Mouse (Mus musculus) thymus, adult 2 months (tissue): ENCODE data around the gene Tcirg1.

Experiments
- CTCF ChIP-seq: fragments of 200-500 bp; IDR thresholded peaks from 2 replicates; pipeline ENCODE4 v1.5.1; 2012; ENCODE audit warnings: mild to moderate bottlenecking, control low read depth, low read length, moderate library complexity, borderline replicate concordance; ENCODE audit not compliant: control insufficient read depth, poor library complexity, insufficient read depth; ENCODE audit errors: extremely low read depth
- POLR2A ChIP-seq: fragments of 200-500 bp; IDR thresholded peaks from 2 replicates; pipeline ENCODE4 v1.6.1; 2012; ENCODE audit warnings: mild to moderate bottlenecking, low read length, control low read depth, moderate library complexity; ENCODE audit not compliant: control insufficient read depth, poor library complexity, insufficient read depth; ENCODE audit errors: extremely low read depth

DNA sequence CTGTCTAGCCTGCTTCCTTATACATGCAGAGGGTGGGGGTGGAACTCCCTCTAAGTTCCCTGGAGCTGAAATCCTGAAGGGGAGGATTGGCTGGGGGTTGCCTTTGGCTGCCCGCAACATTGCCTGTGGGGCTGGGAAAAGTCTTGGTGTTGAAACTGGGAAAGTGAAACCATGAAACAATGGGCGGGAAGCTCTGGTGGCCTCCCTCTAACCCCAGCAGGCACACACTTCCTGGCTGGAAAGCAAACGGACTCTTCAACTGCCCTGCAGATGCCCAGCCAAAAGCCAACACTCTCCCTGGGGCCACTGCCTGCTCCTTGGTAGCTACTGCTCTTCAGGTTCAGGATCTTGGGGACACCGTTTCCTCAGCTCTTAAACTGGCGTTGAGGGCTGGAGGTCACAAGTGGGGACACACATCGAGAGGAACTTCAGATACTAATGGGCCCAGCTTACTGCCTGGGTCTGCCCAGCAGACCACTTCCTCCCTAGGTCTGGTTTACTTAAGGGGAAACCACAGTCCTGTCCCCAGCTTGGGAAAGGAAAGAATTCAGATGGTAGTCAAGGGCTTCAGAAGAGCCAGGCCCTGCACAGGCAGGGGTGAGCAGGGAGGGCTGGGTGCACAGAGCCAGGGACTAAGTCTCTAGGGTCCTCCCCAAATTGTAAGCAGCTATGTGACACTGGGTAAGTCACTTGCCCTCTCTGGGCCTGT lies 1.5 kb downstream of the Tcirg1 start:
- no peak for TF ChIP-seq CTCF
- TF ChIP-seq POLR2A, result no peak
